Comparison of ENCODE assay signal across 22 mouse cellular contexts in genomic region chr17:5036200-5036835, GRCm38 (mm10). TPM values are rescaled to one million over a fixed set of nuclear protein-coding genes. Genes with fewer than 3 reads are reported as not detected.
DNase-seq lines count a peak whose midpoint lies in the region; ATAC-seq and TF ChIP-seq lines count a peak whose summit lies in the region.
"Had no signal": no experiment of that assay in that cellular context is flagged by ENCODE, and none has a peak within 500 bp of the region (broad histone marks: within the 10 kb centered on the region; RNA-seq: fewer than 3 reads in every experiment).

No protein-coding gene starts in this region.

- no peak overlapping the region for H3K9ac ChIP-seq in liver, adult 2 months (ENCODE audit: low read depth, low read length)
- no peak overlapping the region for H3K9ac ChIP-seq in liver, postnatal 0 days (replicated peaks)
- H3K9ac ChIP-seq: forebrain, embryonic 15.5 days; heart, embryonic 13.5 days; hindbrain, embryonic 13.5 days; intestine, embryonic 15.5 days; liver, embryonic 13.5 days; lung, embryonic 15.5 days had no signal

- no peak for TF ChIP-seq POLR2A in liver, adult 2 months (IDR thresholded peaks at IDR 0.05; ENCODE audit: extremely low read depth, insufficient read depth, low read length)

- H3K27ac ChIP-seq in liver, adult 2 months (replicated peaks; ENCODE audit: insufficient read depth, low read depth, low read length): no peak overlapping the region
- no peak overlapping the region for H3K27ac ChIP-seq in liver, postnatal 0 days (ENCODE audit: low read depth)
- H3K27ac ChIP-seq: forebrain, embryonic 15.5 days; heart, embryonic 13.5 days; hindbrain, embryonic 13.5 days; intestine, embryonic 15.5 days; liver, embryonic 13.5 days; lung, embryonic 15.5 days; macrophage had no signal

- no peak for ATAC-seq in liver, postnatal 0 days
- ATAC-seq: forebrain, embryonic 15.5 days; intestine, embryonic 15.5 days had no signal

- H3K79me2 ChIP-seq in liver, adult 2 months (ENCODE audit: control insufficient read depth, insufficient read depth, low read length): peaks cover 50% of the 10 kb centered on the region

- H3K4me3 ChIP-seq in liver, adult 2 months (ENCODE audit: insufficient read depth, low read depth, low read length): no peak overlapping the region
- H3K4me3 ChIP-seq in liver, postnatal 0 days (ENCODE audit: low read depth, low read length): no peak overlapping the region
- H3K4me3 ChIP-seq: erythroblast, embryonic 14.5 days; forebrain, embryonic 15.5 days; heart, embryonic 13.5 days; hindbrain, embryonic 13.5 days; intestine, embryonic 15.5 days; liver, embryonic 13.5 days; lung, embryonic 15.5 days had no signal

- peaks cover 6% of the 10 kb centered on the region; the same call in 1 of the 2 replicates for H3K36me3 ChIP-seq in liver, adult 2 months (ENCODE audit: control insufficient read depth, insufficient read depth, low read length)
- H3K36me3 ChIP-seq in liver, postnatal 0 days (replicated peaks; ENCODE audit: insufficient read depth, low read length): no peaks in the 10 kb centered on the region; the same call in 1 of the 2 replicates
- H3K36me3 ChIP-seq: liver, embryonic 13.5 days had no signal

- WGBS in liver, adult 2 months: 44% methylated on average over 2 of the region's 2 CpGs
- 45% methylated on average over 2 of the region's 2 CpGs for WGBS in liver, postnatal 0 days (ENCODE audit: insufficient replicate concordance)

- peak; percentile 23 for DNase-seq in liver, adult 2 months (ENCODE audit: extremely low read depth, low read depth, low spot score)
- no peak for DNase-seq in liver, postnatal 0 days
- DNase-seq in fat pad, adult 2 months (ENCODE audit: extremely low read depth, low read depth, low spot score): peak; percentile 68
- peak; percentile 39 for DNase-seq in naive thymus-derived CD4-positive, alpha-beta T cell, adult 2 months (ENCODE audit: low read depth)
- DNase-seq in heart, adult 18-20 months: no peak
- no peak for DNase-seq in urinary bladder, adult 2 months (ENCODE audit: low spot score)
- no peak for DNase-seq in MN1 (ENCODE audit: low spot score)
- DNase-seq: adrenal gland, postnatal 25 days; cerebellum, adult 11-12 months; kidney, adult 9 months; layer of hippocampus, postnatal 36 days; left cerebral cortex, postnatal 4 days; liver, embryonic 13.5 days; right cerebral cortex, postnatal 4 days had no signal

- no peak for TF ChIP-seq EP300 in liver, postnatal 0 days (IDR thresholded peaks at IDR 0.05; ENCODE audit: low read depth)

- no peak overlapping the region for H3K4me2 ChIP-seq in liver, postnatal 0 days (ENCODE audit: low read depth, low read length)
- H3K4me2 ChIP-seq: forebrain, embryonic 15.5 days; heart, embryonic 13.5 days; hindbrain, embryonic 13.5 days; intestine, embryonic 15.5 days; liver, embryonic 13.5 days; lung, embryonic 15.5 days; midbrain, embryonic 11.5 days had no signal

- H3K27me3 ChIP-seq in liver, adult 2 months (ENCODE audit: control insufficient read depth, insufficient read depth, low read length): no peaks in the 10 kb centered on the region
- no peaks in the 10 kb centered on the region for H3K27me3 ChIP-seq in liver, postnatal 0 days (ENCODE audit: insufficient read depth, low read length)
- H3K27me3 ChIP-seq: forebrain, embryonic 15.5 days; heart, embryonic 13.5 days; hindbrain, embryonic 13.5 days; intestine, embryonic 15.5 days; liver, embryonic 13.5 days; lung, embryonic 15.5 days had no signal

- peaks cover 6% of the 10 kb centered on the region; the same call in 1 of the 2 replicates for H3K4me1 ChIP-seq in liver, adult 2 months (ENCODE audit: control insufficient read depth, insufficient read depth, low read length)
- peaks cover 2% of the 10 kb centered on the region; the same call in 1 of the 2 replicates for H3K4me1 ChIP-seq in liver, postnatal 0 days (ENCODE audit: insufficient read depth)
- H3K4me1 ChIP-seq: forebrain, embryonic 15.5 days had no signal

- H3K9me3 ChIP-seq in liver, postnatal 0 days (ENCODE audit: low read length): no peaks in the 10 kb centered on the region
- H3K9me3 ChIP-seq: forebrain, embryonic 15.5 days; heart, embryonic 13.5 days; hindbrain, embryonic 13.5 days; intestine, embryonic 15.5 days; liver, embryonic 13.5 days; lung, embryonic 15.5 days had no signal

- TF ChIP-seq CTCF in liver, adult 2 months (IDR thresholded peaks at IDR 0.05; ENCODE audit: low read depth, low read length): no peak
- TF ChIP-seq CTCF in liver, postnatal 0 days (IDR thresholded peaks at IDR 0.05; ENCODE audit: low read depth): no peak

RNA-seq across cellular contexts. Expression of gene Arid1b, which starts 42.2 kb away (rescaled TPM):
- 9.7 and 12.5 TPM in 2 replicates for total RNA-seq in liver, adult 2 months (2014; rRNA removed)
- 11.7 and 12.1 TPM in 2 replicates for polyA plus RNA-seq in liver, adult 2 months (2012; rRNA removed)
- 1.9 and 2.2 TPM in 2 replicates for polyA plus RNA-seq in liver, postnatal 0 days (2015; fragmentation: Nextera tagmentation; extraction: Ambion mirVana)
- total RNA-seq in heart, adult 18-20 months (2021): 10 to 100 TPM; 23.5 to 27.7 TPM
- 10.8 and 19.0 TPM in 2 replicates for polyA plus RNA-seq in urinary bladder, adult 2 months (2012; rRNA removed)

Comparison
In these comparisons a context has a peak if more than half of its experiments do, and no peak if none do; other contexts are left out.
1. DNase-seq: peak in liver, adult 2 months (single experiment), fat pad, adult 2 months (single experiment) and naive thymus-derived CD4-positive, alpha-beta T cell, adult 2 months (single experiment); none in liver, postnatal 0 days (single experiment), heart, adult 18-20 months (0 of 2), urinary bladder, adult 2 months (single experiment) and MN1 (single experiment).